Mouse (Mus musculus) heart, embryonic 10.5 days (tissue): ENCODE results near the gene Cd300e. TPM values are rescaled to one million over a fixed set of nuclear protein-coding genes. Genes with fewer than 3 reads are reported as not detected.

Experiments used
- DNase-seq: peaks from one replicate; pipeline ENCODE4 v3.0.0-alpha.2; 2017; ENCODE audit warnings: low spot score
- H3K27ac ChIP-seq: fragments of 300-500 bp; sonication (generic); 2 replicates; pipeline ENCODE4 v1.5.1; 2016; ENCODE audit warnings: mild to moderate bottlenecking
- H3K27me3 ChIP-seq: fragments of 300-500 bp; sonication (generic); 2 replicates; pipeline ENCODE4 v1.6.1; 2016; ENCODE audit warnings: mild to moderate bottlenecking; ENCODE audit not compliant: poor library complexity, insufficient read depth, severe bottlenecking
- H3K36me3 ChIP-seq: fragments of 300-500 bp; sonication (generic); 2 replicates; pipeline ENCODE4 v1.6.1; 2016; ENCODE audit warnings: mild to moderate bottlenecking, moderate library complexity
- H3K4me1 ChIP-seq: fragments of 300-500 bp; sonication (generic); 2 replicates; pipeline ENCODE4 v1.6.1; 2016; ENCODE audit warnings: mild to moderate bottlenecking
- H3K4me3 ChIP-seq: fragments of 300-500 bp; sonication (generic); 2 replicates; pipeline ENCODE4 v1.5.1; 2016; ENCODE audit warnings: mild to moderate bottlenecking, moderate library complexity
- H3K9me3 ChIP-seq: fragments of 300-500 bp; sonication (generic); 2 replicates; pipeline ENCODE4 v1.6.1; 2016; ENCODE audit warnings: mild to moderate bottlenecking, moderate library complexity
- WGBS: fragments of 180-500 bp; shearing (Covaris S2); methylation state at CpG from one replicate; pipeline ENCODE4 v1.1.7; 2016; 5-methylcytosine and 5-hydroxymethylcytosine counted together
- polyA plus RNA-seq: library from polyadenylated mRNA; unstranded; fragments of >200 nt; fragmentation: Nextera tagmentation; extraction: Ambion mirVana; gene quantifications from 2 replicates; pipeline ENCODE4 v1.2.1, GENCODE M21; 2016

Gene Cd300e
- 0.09 and 0.26 TPM in 2 replicates for polyA plus RNA-seq

DNA sequence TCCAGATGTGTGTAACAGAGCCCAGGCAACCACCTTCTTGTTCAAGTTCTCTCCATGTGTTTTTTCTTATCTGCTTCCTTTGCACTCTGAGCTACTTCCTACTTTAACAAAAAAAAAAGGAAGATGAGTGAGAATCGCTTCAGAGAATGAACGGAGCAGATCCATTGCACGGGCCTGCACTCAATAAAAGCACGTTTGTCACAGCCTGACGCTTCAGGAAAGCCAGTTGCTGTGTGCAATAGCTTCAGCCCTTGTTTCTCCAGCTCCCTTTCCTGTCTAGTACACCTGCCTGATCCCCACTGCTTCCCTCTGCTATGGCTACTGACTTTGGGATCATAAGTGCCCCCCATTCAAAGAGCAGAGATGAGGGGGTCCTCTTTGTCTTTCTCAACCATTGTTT, at the start of gene Cd300e:
TSS of gene Cd300e (minus strand) at position 101 of the 400 bp plus-strand sequence.
- Histone ChIP-seq H3K4me3 (no peak within 1 kb of the TSS), H3K4me1 (no peaks in the 10 kb centered on the region; the same call in 1 of the 2 replicates), H3K9me3 (no peaks in the 10 kb centered on the region), H3K27me3 (no peaks in the 10 kb centered on the region), H3K27ac (no peak within 1 kb of the TSS), H3K36me3 (no peaks in the 10 kb centered on the region)
- DNase-seq: no peak
- 51% methylated on average over 5 of the region's 5 CpGs for WGBS

- DNase-seq: no peak
- H3K4me3 ChIP-seq: no peak overlapping the region
- no peaks in the 10 kb centered on the region for H3K9me3 ChIP-seq
- WGBS: 71% methylated on average over 4 of the region's 5 CpGs
- H3K4me1 ChIP-seq: peaks cover 4% of the 10 kb centered on the region; the same call in 1 of the 2 replicates
- no peak overlapping the region for H3K27ac ChIP-seq
- H3K27me3 ChIP-seq: peaks cover 7% of the 10 kb centered on the region; the same call in 1 of the 2 replicates
- H3K36me3 ChIP-seq: no peaks in the 10 kb centered on the region
Measured at GRCm38 (mm10) chr11:115110271-115110670, 48.3 kb upstream of the Cd300e start.

DNA sequence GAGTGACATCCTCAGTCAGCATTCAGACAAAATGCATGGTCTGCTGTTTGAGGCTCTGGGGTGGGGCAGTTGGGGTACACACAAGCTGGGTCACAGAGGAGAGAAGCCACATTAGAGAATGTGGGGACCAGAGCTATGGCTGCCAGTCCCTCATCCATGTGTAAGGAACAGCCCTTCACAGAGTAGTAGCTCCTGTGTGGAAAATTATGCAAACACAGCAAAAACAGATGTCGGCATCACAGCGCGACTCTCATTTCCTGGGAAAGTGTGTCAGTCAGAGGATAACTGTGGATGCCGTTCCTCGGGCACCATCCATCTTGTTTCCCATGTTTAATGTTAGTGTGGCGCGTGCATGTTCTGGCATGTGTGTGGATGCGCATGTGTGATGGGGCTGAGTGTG, 46.2 kb upstream of the Cd300e start:
- DNase-seq: no peak
- Histone ChIP-seq H3K27me3 (peaks cover 7% of the 10 kb centered on the region; the same call in 1 of the 2 replicates), H3K36me3 (no peaks in the 10 kb centered on the region), H3K4me1 (peaks cover 4% of the 10 kb centered on the region; the same call in 1 of the 2 replicates), H3K9me3 (no peaks in the 10 kb centered on the region), H3K27ac (no peak overlapping the region), H3K4me3 (no peak overlapping the region)
- 89% methylated on average over 8 of the region's 8 CpGs for WGBS

DNA sequence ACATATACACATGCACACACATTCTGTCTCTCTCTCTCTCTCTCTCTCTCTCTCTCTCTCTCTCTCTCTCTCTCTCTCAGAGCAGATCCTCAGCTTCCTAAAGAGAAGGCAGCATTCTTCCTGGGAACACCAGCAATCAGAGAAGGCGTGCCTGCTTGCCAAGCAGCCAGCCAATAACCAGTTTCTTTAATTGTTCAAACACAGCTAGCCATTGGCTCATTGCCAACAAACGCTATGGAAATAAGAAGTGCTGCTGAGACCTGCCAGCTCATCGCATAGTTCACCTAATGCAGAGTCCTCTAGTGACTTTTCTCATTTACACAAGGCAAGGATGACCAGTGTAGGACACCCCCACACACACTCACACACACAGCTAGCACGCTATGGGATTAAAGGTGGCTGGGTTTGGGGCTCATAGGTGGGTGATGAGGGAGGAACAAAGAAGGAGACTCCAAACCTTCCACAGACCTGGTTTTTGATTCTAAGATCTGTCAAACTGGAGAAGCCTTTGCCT, 45.5 kb upstream of the Cd300e start:
- DNase-seq: no peak
- Histone ChIP-seq H3K36me3 (no peaks in the 10 kb centered on the region), H3K4me3 (no peak overlapping the region), H3K27ac (no peak overlapping the region), H3K27me3 (peaks cover 7% of the 10 kb centered on the region; the same call in 1 of the 2 replicates), H3K9me3 (no peaks in the 10 kb centered on the region), H3K4me1 (peaks cover 4% of the 10 kb centered on the region; the same call in 1 of the 2 replicates)
- WGBS: 53% methylated on average over 4 of the region's 4 CpGs

GRCm38 (mm10) chr11:115106638-115107037, 44.7 kb upstream of the Cd300e start:
- peaks cover 7% of the 10 kb centered on the region; the same call in 1 of the 2 replicates for H3K27me3 ChIP-seq
- 82% methylated on average over 2 of the region's 2 CpGs for WGBS
- peaks cover 9% of the 10 kb centered on the region; the same call in 1 of the 2 replicates for H3K4me1 ChIP-seq
- no peak overlapping the region for H3K4me3 ChIP-seq
- no peak for DNase-seq
- H3K9me3 ChIP-seq: no peaks in the 10 kb centered on the region
- no peak overlapping the region for H3K27ac ChIP-seq
- no peaks in the 10 kb centered on the region for H3K36me3 ChIP-seq

DNA sequence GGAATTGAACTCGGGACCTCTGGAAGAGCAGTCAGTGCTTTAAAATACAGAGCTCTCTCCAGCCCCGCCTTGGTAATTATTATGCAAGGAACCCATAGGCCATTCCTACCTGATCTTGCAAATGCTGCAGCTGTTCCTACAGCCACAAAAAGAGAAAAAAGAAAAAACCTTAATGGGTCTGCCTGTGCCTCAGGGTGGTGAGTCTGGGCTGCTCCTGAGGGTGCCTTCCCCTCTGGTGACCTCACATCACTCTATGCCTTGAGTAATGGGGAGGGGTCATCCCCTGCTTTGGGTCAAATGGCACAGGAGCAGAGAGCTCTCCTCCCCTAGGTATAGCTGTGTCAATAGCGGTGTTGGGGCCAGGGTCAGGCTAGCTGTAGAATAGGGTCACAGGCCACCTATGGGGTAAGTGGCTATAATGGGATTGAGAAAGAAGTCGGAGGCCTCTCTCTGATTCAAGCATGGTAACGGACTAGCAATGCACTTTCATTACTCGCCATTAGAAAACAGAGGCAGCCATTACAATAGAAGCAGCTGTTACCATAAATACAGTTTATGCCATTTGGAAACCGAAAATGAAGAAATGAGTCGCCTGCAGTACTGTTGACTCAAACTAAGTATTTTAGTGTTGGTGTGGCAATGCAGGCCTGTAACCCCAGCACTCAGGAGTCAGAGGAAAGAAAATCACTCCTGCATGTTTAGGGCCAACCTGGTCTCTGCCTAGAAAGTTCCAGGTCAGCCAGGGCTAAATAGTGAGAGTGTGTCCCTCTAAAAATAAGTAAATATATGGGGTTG, 43.0 kb upstream of the Cd300e start:
- no peak for DNase-seq
- no peak overlapping the region for H3K4me3 ChIP-seq
- H3K27me3 ChIP-seq: peaks cover 7% of the 10 kb centered on the region; the same call in 1 of the 2 replicates
- 72% methylated on average over 8 of the region's 8 CpGs for WGBS
- H3K36me3 ChIP-seq: no peaks in the 10 kb centered on the region
- H3K9me3 ChIP-seq: no peaks in the 10 kb centered on the region
- peaks cover 16% of the 10 kb centered on the region for H3K4me1 ChIP-seq
- H3K27ac ChIP-seq: no peak overlapping the region

DNA sequence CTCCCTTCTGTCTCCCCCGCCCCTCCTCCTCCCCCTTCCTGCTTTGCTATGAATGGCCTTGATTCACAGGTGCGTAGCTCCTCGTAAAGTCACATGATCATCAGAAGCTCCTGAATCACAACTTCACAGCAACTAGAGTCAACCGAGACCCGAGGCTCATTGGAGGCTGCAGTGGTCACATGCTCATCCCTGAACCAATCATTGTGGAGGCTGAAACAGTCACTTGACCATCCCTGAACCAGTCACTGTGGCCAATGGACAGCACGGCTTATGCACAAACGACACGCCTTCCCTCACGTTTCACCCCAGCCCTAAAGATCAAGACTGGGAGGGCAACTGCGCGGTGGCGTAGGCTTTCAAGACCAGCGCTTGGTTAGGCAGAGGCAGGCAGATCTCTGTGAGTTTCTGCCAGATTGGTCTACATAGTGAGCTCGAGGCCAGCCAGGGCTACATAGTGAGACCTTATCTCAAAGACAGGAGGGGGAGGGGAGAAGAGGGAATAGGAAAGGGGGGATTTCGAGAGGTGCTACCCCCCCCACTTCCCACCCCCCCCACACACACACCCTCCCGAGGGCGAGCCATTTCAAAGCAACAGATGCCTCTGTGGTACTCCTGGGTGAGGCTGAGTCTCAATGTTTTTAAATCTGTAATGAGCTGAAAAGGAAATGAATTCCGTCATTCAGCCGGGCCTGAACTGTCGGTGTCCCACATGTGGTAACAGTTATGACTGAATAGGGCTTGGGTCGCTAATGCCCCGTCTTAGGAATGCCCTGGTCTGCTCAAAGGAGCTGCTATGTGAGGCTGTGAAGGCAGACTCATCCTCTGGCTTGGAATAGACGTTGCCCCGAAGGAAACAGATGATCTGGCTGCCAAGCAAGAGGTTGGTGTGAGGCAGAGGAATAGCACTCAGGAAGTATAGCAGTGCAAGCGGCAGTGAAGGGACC, 41.8 kb upstream of the Cd300e start:
- peaks cover 5% of the 10 kb centered on the region; the same call in 1 of the 2 replicates for H3K27me3 ChIP-seq
- H3K36me3 ChIP-seq: no peaks in the 10 kb centered on the region
- no peak overlapping the region for H3K27ac ChIP-seq
- H3K4me1 ChIP-seq: peaks cover 23% of the 10 kb centered on the region
- H3K4me3 ChIP-seq: no peak overlapping the region
- H3K9me3 ChIP-seq: no peaks in the 10 kb centered on the region
- 79% methylated on average over 25 of the region's 25 CpGs for WGBS
- DNase-seq: no peak

DNA sequence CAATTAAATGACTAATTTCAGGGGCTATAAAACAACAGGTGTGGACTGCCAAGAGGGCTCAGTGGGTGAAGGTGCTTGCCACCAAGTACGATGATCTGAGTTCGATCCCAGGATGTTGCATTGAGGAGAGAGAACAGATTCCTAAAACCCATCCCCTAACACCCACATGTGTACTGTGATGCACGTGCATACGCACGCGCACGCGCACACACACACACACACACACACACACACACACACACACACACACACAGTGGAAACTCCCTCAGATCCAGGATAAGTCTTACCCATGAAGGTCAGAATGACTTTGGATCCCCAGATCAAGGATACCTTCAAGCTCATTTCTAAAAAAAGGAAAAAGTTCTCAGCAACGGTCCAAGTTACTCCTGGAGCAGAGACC, 40.1 kb upstream of the Cd300e start:
- no peaks in the 10 kb centered on the region for H3K36me3 ChIP-seq
- no peaks in the 10 kb centered on the region for H3K27me3 ChIP-seq
- H3K4me1 ChIP-seq: peaks cover 19% of the 10 kb centered on the region
- WGBS: 91% methylated on average over 9 of the region's 9 CpGs
- no peak overlapping the region for H3K27ac ChIP-seq
- H3K9me3 ChIP-seq: no peaks in the 10 kb centered on the region
- DNase-seq: no peak
- no peak overlapping the region for H3K4me3 ChIP-seq

- no peak overlapping the region for H3K27ac ChIP-seq
- H3K36me3 ChIP-seq: no peaks in the 10 kb centered on the region
- WGBS: 53% methylated on average over 6 of the region's 6 CpGs
- DNase-seq: no peak
- no peaks in the 10 kb centered on the region for H3K9me3 ChIP-seq
- no peak overlapping the region for H3K4me3 ChIP-seq
- H3K4me1 ChIP-seq: peaks cover 19% of the 10 kb centered on the region
- no peaks in the 10 kb centered on the region for H3K27me3 ChIP-seq
Measured at GRCm38 (mm10) chr11:115101615-115102051, 39.7 kb upstream of the Cd300e start.

DNA sequence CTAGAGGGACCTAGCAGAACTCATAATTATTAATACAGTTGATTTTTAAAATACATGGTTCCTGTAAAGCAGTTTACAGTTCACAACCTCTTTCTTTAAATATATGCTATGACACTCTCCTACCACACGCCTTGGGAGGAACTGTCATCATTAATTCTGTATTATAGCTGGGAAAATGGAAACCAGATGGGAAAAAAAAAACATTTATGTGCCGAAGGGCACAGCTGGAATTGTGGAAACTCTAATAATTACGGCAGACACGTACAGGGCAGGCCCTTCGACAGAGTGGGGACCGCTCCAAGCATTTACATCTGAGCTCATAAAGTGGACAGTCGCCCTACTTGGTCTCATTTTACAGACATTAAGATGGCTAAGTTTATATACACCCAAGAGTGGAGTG, 38.8 kb upstream of the Cd300e start:
- peaks cover 19% of the 10 kb centered on the region for H3K4me1 ChIP-seq
- no peaks in the 10 kb centered on the region for H3K27me3 ChIP-seq
- no peak overlapping the region for H3K4me3 ChIP-seq
- no peak overlapping the region for H3K27ac ChIP-seq
- DNase-seq: no peak
- H3K36me3 ChIP-seq: no peaks in the 10 kb centered on the region
- WGBS: 74% methylated on average over 7 of the region's 7 CpGs
- H3K9me3 ChIP-seq: no peaks in the 10 kb centered on the region

- Histone ChIP-seq H3K4me3 (no peak overlapping the region), H3K27me3 (no peaks in the 10 kb centered on the region), H3K36me3 (no peaks in the 10 kb centered on the region), H3K27ac (no peak overlapping the region), H3K9me3 (no peaks in the 10 kb centered on the region), H3K4me1 (peaks cover 19% of the 10 kb centered on the region)
- no peak for DNase-seq
- 75% methylated on average over 5 of the region's 5 CpGs for WGBS
Measured at GRCm38 (mm10) chr11:115100032-115100621, 38.1 kb upstream of the Cd300e start.

- no peaks in the 10 kb centered on the region for H3K9me3 ChIP-seq
- no peak for DNase-seq
- no peak overlapping the region for H3K27ac ChIP-seq
- H3K27me3 ChIP-seq: no peaks in the 10 kb centered on the region
- H3K4me3 ChIP-seq: no peak overlapping the region
- H3K36me3 ChIP-seq: no peaks in the 10 kb centered on the region
- peaks cover 19% of the 10 kb centered on the region for H3K4me1 ChIP-seq
- WGBS: 50% methylated on average over 16 of the region's 16 CpGs
Measured at GRCm38 (mm10) chr11:115099241-115099840, 37.4 kb upstream of the Cd300e start.
